Mouse (Mus musculus): ENCODE data around the gene Prkcz.

DNA sequence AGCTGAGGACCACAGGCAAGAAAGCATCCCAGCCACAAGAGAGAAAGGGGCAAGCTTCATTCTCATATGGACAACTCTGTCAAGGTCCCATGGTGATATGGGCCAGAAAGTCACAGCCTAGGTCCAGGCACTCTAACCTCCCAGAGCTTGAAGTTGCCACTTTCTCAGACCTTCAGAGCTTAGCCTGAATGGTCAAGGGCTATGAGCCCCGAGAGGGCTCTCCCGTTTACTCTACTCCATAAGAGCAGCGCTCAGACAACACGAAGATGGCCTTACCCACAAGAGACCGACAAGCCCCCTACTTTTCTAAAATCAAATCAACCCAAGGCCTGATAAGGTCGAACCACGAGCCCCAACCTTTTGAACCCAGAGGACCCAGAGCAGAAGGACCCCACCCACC is 140.1 kb downstream of the Prkcz start:
- no peak for TF ChIP-seq CTCF (IDR thresholded peaks at IDR 0.05; ENCODE audit: insufficient read depth, low read length)
- no peak for TF ChIP-seq POLR2A (IDR thresholded peaks at IDR 0.05; ENCODE audit: borderline replicate concordance, extremely low read depth, low read depth, low read length)
